In genomic region chr17:29370984-29371723, GRCm38 (mm10) we compare ENCODE assay signal across 8 mouse cellular contexts. TPM values are rescaled to one million over a fixed set of nuclear protein-coding genes. Genes with fewer than 3 reads are reported as not detected.
DNase-seq lines count a peak whose midpoint lies in the region; ATAC-seq lines count a peak whose summit lies in the region.

No protein-coding gene starts in this region.

- no peak overlapping the region for H3K4me2 ChIP-seq in embryonic facial prominence, embryonic 11.5 days (ENCODE audit: low read depth, low read length)
- no peak overlapping the region for H3K4me2 ChIP-seq in liver, embryonic 11.5 days

- no peaks in the 10 kb centered on the region for H3K27me3 ChIP-seq in embryonic facial prominence, embryonic 11.5 days (ENCODE audit: control insufficient read depth, insufficient read depth, low read length)
- peaks cover 2% of the 10 kb centered on the region for H3K27me3 ChIP-seq in liver, embryonic 11.5 days (replicated peaks; ENCODE audit: control insufficient read depth, insufficient read depth, low read length)
- H3K27me3 ChIP-seq in splenic B cell, adult 2 months (ENCODE audit: control insufficient read depth, insufficient read depth, low read length, poor library complexity, severe bottlenecking): no peaks in the 10 kb centered on the region

- WGBS in embryonic facial prominence, embryonic 11.5 days: 7% methylated on average over 5 of the region's 5 CpGs
- WGBS in liver, embryonic 11.5 days: 8% methylated on average over 5 of the region's 5 CpGs

- no peaks in the 10 kb centered on the region for H3K9me3 ChIP-seq in embryonic facial prominence, embryonic 11.5 days (replicated peaks; ENCODE audit: control insufficient read depth, low read length)
- no peaks in the 10 kb centered on the region for H3K9me3 ChIP-seq in liver, embryonic 11.5 days (ENCODE audit: control insufficient read depth, low read length)

- ATAC-seq in embryonic facial prominence, embryonic 11.5 days (replicated peaks; ENCODE audit: insufficient number of reproducible peaks, low FRiP score, low TSS enrichment, low read depth): peak; percentile 25; the same call in 1 of the 2 replicates
- 0 out of 2 replicates have a peak, but pooled peaks have one; percentile 44 for ATAC-seq in liver, embryonic 11.5 days (replicated peaks; ENCODE audit: low FRiP score)

- no peak overlapping the region for H3K27ac ChIP-seq in embryonic facial prominence, embryonic 11.5 days (replicated peaks; ENCODE audit: low read depth, low read length)
- no peak overlapping the region for H3K27ac ChIP-seq in liver, embryonic 11.5 days (ENCODE audit: low read depth, low read length)

- no peaks in the 10 kb centered on the region for H3K36me3 ChIP-seq in embryonic facial prominence, embryonic 11.5 days (replicated peaks; ENCODE audit: control insufficient read depth, insufficient read depth, low read depth, low read length)
- no peaks in the 10 kb centered on the region for H3K36me3 ChIP-seq in liver, embryonic 11.5 days (ENCODE audit: control insufficient read depth, insufficient read depth, low read length)
- H3K36me3 ChIP-seq in splenic B cell, adult 2 months (ENCODE audit: control insufficient read depth, insufficient read depth, low read length, poor library complexity, severe bottlenecking): peaks cover 13% of the 10 kb centered on the region

- H3K9ac ChIP-seq in embryonic facial prominence, embryonic 11.5 days (replicated peaks; ENCODE audit: low read length): no peak overlapping the region
- H3K9ac ChIP-seq in liver, embryonic 11.5 days (ENCODE audit: low read depth, low read length): no peak overlapping the region

- H3K4me3 ChIP-seq in embryonic facial prominence, embryonic 11.5 days (ENCODE audit: low read depth, low read length): no peak overlapping the region
- H3K4me3 ChIP-seq in liver, embryonic 11.5 days (ENCODE audit: low read depth, low read length): no peak overlapping the region

- DNase-seq in A20 (ENCODE audit: low read depth, low spot score): peak; percentile 88
- DNase-seq in adrenal gland, postnatal 25 days: peak; percentile 90
- peak; percentile 94 for DNase-seq in embryonic facial prominence, embryonic 11.5 days (ENCODE audit: low spot score)
- DNase-seq in heart, adult 8-10 months (ENCODE audit: low spot score): peak; percentile 93
- DNase-seq in kidney, postnatal 10 days: peak; percentile 97
- DNase-seq in liver, embryonic 11.5 days (ENCODE audit: low spot score): peak; percentile 89
- peak; percentile 86 to 92 for DNase-seq in natural killer cell, adult 2 months (ENCODE audit: low spot score in 2 of 2)
- DNase-seq in splenic B cell, adult 2 months (ENCODE audit: low read depth, low spot score): peak; percentile 95

- no peaks in the 10 kb centered on the region; the same call in 1 of the 2 replicates for H3K4me1 ChIP-seq in embryonic facial prominence, embryonic 11.5 days (ENCODE audit: control insufficient read depth, insufficient read depth, low read length)
- no peaks in the 10 kb centered on the region for H3K4me1 ChIP-seq in liver, embryonic 11.5 days (replicated peaks; ENCODE audit: control insufficient read depth, insufficient read depth, low read length)

RNA-seq across cellular contexts. Expression of gene Fgd2, which starts 10.4 kb away (rescaled TPM):
- 1.6 and 3.0 TPM in 2 replicates for total RNA-seq in adrenal gland, postnatal 25 days (2021)
- polyA plus RNA-seq in embryonic facial prominence, embryonic 11.5 days (2014; fragmentation: Nextera tagmentation; extraction: Ambion mirVana): 7.0 and 8.6 TPM in 2 replicates
- total RNA-seq in heart, adult 8-10 months (2022): 1 to 10 TPM in 3 of 4 experiments, under 1 TPM in 1; 0.75 to 3.6 (median 1.5) TPM
- 6.0 and 6.7 TPM in 2 replicates for polyA plus RNA-seq in liver, embryonic 11.5 days (2014; fragmentation: Nextera tagmentation; extraction: Ambion mirVana)

RNA-seq across cellular contexts. Expression of gene Mtch1, which starts 23.4 kb away (rescaled TPM):
- total RNA-seq in adrenal gland, postnatal 25 days (2021): 231 and 242 TPM in 2 replicates
- 370 and 382 TPM in 2 replicates for polyA plus RNA-seq in embryonic facial prominence, embryonic 11.5 days (2014; fragmentation: Nextera tagmentation; extraction: Ambion mirVana)
- 100 to 1,000 TPM; 196 to 220 (median 210) TPM for total RNA-seq in heart, adult 8-10 months (2022)
- polyA plus RNA-seq in liver, embryonic 11.5 days (2014; fragmentation: Nextera tagmentation; extraction: Ambion mirVana): 147 and 149 TPM in 2 replicates

RNA-seq across cellular contexts. Expression of gene Pi16, which starts 53.7 kb away (rescaled TPM):
- total RNA-seq in adrenal gland, postnatal 25 days (2021): 9.5 and 13.2 TPM in 2 replicates
- polyA plus RNA-seq in embryonic facial prominence, embryonic 11.5 days (2014; fragmentation: Nextera tagmentation; extraction: Ambion mirVana): 0.32 and 0.56 TPM in 2 replicates
- 10 to 100 TPM; 17.9 to 22.9 (median 21.4) TPM for total RNA-seq in heart, adult 8-10 months (2022)
- polyA plus RNA-seq in liver, embryonic 11.5 days (2014; fragmentation: Nextera tagmentation; extraction: Ambion mirVana): 0.32 and 0.51 TPM in 2 replicates
